Mouse (Mus musculus) stomach, postnatal 0 days (tissue): ENCODE measurements around the gene Abat.

Experiments used
- CTCF ChIP-seq: IDR thresholded peaks from 2 replicates; pipeline ENCODE4 v1.5.1; 2016; ENCODE audit warnings: antibody characterized with exemption, low read depth, mild to moderate bottlenecking, moderate library complexity
- EP300 ChIP-seq: optimal IDR thresholded peaks from 2 replicates; pipeline ENCODE3; 2016; ENCODE audit warnings: antibody characterized with exemption

- TF ChIP-seq EP300, result no peak
- TF ChIP-seq CTCF, result no peak
Measured at GRCm38 (mm10) chr16:8576901-8577300, 63.7 kb downstream of the Abat start.
